Mouse (Mus musculus): ENCODE results near the gene Scn3b.

Gene Scn3b

GRCm38 (mm10) chr9:40337131-40337820 is 68.3 kb downstream of the Scn3b start:
- no peak for DNase-seq (ENCODE audit: low read depth, low spot score)

GRCm38 (mm10) chr9:40339578-40339977 is 70.6 kb downstream of the Scn3b start:
- no peak for DNase-seq (ENCODE audit: low read depth, low spot score)
